Mouse (Mus musculus): ENCODE measurements around the gene Gpr152. TPM values are rescaled to one million over a fixed set of nuclear protein-coding genes. Genes with fewer than 3 reads are reported as not detected.

The Gpr152 gene
- total RNA-seq (2021) = not detected

GRCm38 (mm10) chr19:4139446-4139845 lies at the start of gene Gpr152:
Gene Gpr152 (plus strand): TSS chr19:4139787.
- intact Hi-C loops (cut with DNase I) = no loop called here
- no peak for DNase-seq (ENCODE audit: low spot score in 2 of 2)

GRCm38 (mm10) chr19:4090446-4090845 lies 49.1 kb upstream of the Gpr152 start:
- intact Hi-C loops (cut with DNase I) = no loop called here
- no peak for DNase-seq (ENCODE audit: low spot score in 2 of 2)

GRCm38 (mm10) chr19:4091383-4091782 lies 48.2 kb upstream of the Gpr152 start:
- intact Hi-C loops (cut with DNase I) = no loop called here
- DNase-seq (ENCODE audit: low spot score in 2 of 2) = no peak

GRCm38 (mm10) chr19:4092750-4093149 lies 46.8 kb upstream of the Gpr152 start:
- DNase-seq (ENCODE audit: low spot score in 2 of 2) = no peak
- intact Hi-C loops (cut with DNase I) = no loop called here

- intact Hi-C loops (cut with DNase I) = no loop called here
- no peak for DNase-seq (ENCODE audit: low spot score in 2 of 2)
Measured at GRCm38 (mm10) chr19:4093772-4094171, 45.8 kb upstream of the Gpr152 start.

GRCm38 (mm10) chr19:4094348-4094747 lies 45.2 kb upstream of the Gpr152 start:
- intact Hi-C loops (cut with DNase I) = no loop called here

GRCm38 (mm10) chr19:4094774-4095303 lies 44.7 kb upstream of the Gpr152 start:
- DNase-seq (ENCODE audit: low spot score in 2 of 2) = no peak
- intact Hi-C loops (cut with DNase I) = loop anchor here (5.0 kb wide), 1 partner anchor 48 kb away; the partner anchor contains the start of gene Gstp2

More at GRCm38 (mm10) chr19:4094348-4094747, 45.2 kb upstream of the Gpr152 start:
- DNase-seq (ENCODE audit: low spot score in 2 of 2) = no peak

- no peak for DNase-seq (ENCODE audit: low spot score in 2 of 2)
- intact Hi-C loops (cut with DNase I) = loop anchor here (5.0 kb wide), 1 partner anchor 49 kb away; the partner anchor contains the start of gene Gstp2
Measured at GRCm38 (mm10) chr19:4095802-4096201, 43.8 kb upstream of the Gpr152 start.

GRCm38 (mm10) chr19:4096642-4097440 lies 42.7 kb upstream of the Gpr152 start, which contains the start of gene Cdk2ap2:
Gene Cdk2ap2 (plus strand): TSS chr19:4097182.
- DNase-seq (ENCODE audit: low spot score in 2 of 2) = peak; percentile 100
- intact Hi-C loops (cut with DNase I) = loop anchor here (5.0 kb wide), 1 partner anchor 50 kb away; the partner anchor contains the start of gene Gstp2

- intact Hi-C loops (cut with DNase I) = loop anchor here (5.0 kb wide), 1 partner anchor 50 kb away; the partner anchor contains the start of gene Gstp2
- DNase-seq (ENCODE audit: low spot score in 2 of 2) = no peak
Measured at GRCm38 (mm10) chr19:4097441-4097825, 42.2 kb upstream of the Gpr152 start.

GRCm38 (mm10) chr19:4098426-4098825 lies 41.2 kb upstream of the Gpr152 start:
- intact Hi-C loops (cut with DNase I) = loop anchor here (5.0 kb wide), 1 partner anchor 51 kb away; the partner anchor contains the start of gene Gstp2

GRCm38 (mm10) chr19:4099056-4099455 lies 40.5 kb upstream of the Gpr152 start:
- intact Hi-C loops (cut with DNase I) = loop anchor here (5.0 kb wide), 1 partner anchor 52 kb away; the partner anchor contains the start of gene Gstp2

More at GRCm38 (mm10) chr19:4098426-4098825, 41.2 kb upstream of the Gpr152 start:
- DNase-seq (ENCODE audit: low spot score in 2 of 2) = no peak

GRCm38 (mm10) chr19:4099837-4100717 lies 39.5 kb upstream of the Gpr152 start, which contains the start of gene Pitpnm1:
Gene Pitpnm1 (plus strand): TSS chr19:4099998.
- peak; percentile 56 to 68 for DNase-seq (ENCODE audit: low spot score in 2 of 2)
- intact Hi-C loops (cut with DNase I) = loop anchor here (2.0 to 5.0 kb wide), 2 partner anchors 53 to 131 kb away; partner anchors contain the start of genes Gstp2 and Pold4

More at GRCm38 (mm10) chr19:4099056-4099455, 40.5 kb upstream of the Gpr152 start:
- DNase-seq (ENCODE audit: low spot score in 2 of 2) = peak; percentile 84 to 89

GRCm38 (mm10) chr19:4100718-4101261 lies 38.8 kb upstream of the Gpr152 start:
- DNase-seq (ENCODE audit: low spot score in 2 of 2) = peak; percentile 75 to 81
- intact Hi-C loops (cut with DNase I) = loop anchor here (2.0 kb wide), 1 partner anchor 130 kb away; the partner anchor contains the start of gene Pold4

- DNase-seq (ENCODE audit: low spot score in 2 of 2) = no peak
- intact Hi-C loops (cut with DNase I) = loop anchor here (2.0 kb wide), 1 partner anchor 129 kb away; the partner anchor contains the start of gene Pold4
Measured at GRCm38 (mm10) chr19:4101466-4101865, 38.1 kb upstream of the Gpr152 start.

GRCm38 (mm10) chr19:4102049-4102448 lies 37.5 kb upstream of the Gpr152 start:
- intact Hi-C loops (cut with DNase I) = no loop called here
- DNase-seq (ENCODE audit: low spot score in 2 of 2) = no peak

GRCm38 (mm10) chr19:4102626-4103025 lies 37.0 kb upstream of the Gpr152 start:
- no peak for DNase-seq (ENCODE audit: low spot score in 2 of 2)
- intact Hi-C loops (cut with DNase I) = no loop called here

- intact Hi-C loops (cut with DNase I) = no loop called here
- DNase-seq (ENCODE audit: low spot score in 2 of 2) = no peak
Measured at GRCm38 (mm10) chr19:4103294-4103693, 36.3 kb upstream of the Gpr152 start.

GRCm38 (mm10) chr19:4103792-4104191 lies 35.8 kb upstream of the Gpr152 start:
- DNase-seq (ENCODE audit: low spot score in 2 of 2) = no peak
- intact Hi-C loops (cut with DNase I) = no loop called here
